Mouse (Mus musculus) C3H10T1/2 (cell line): ENCODE data around the gene Rwdd1. TPM values are rescaled to one million over a fixed set of nuclear protein-coding genes. Genes with fewer than 3 reads are reported as not detected.

Source experiments
- polyA plus RNA-seq, 2 experiments: library from polyadenylated mRNA; unstranded; fragments of >200 nt; fragmentation: generic; extraction: Trizol; gene quantifications; one replicate each; pipeline ENCODE4 v1.2.1; 2012; ENCODE audit warnings: missing spikeins in 2 of 2

The Rwdd1 gene
- polyA plus RNA-seq, result 100 to 1,000 TPM; 114 to 120 TPM

GRCm38 (mm10) chr10:34019302-34020075 is at the start of gene Rwdd1:
TSS of gene Rwdd1 (minus strand) at chr10:34019624.

GRCm38 (mm10) chr10:34044210-34044609 is 24.8 kb upstream of the Rwdd1 start, which contains the start of gene Calhm4:
TSS of gene Calhm4 (minus strand) at chr10:34044310.

GRCm38 (mm10) chr10:34037401-34037800 is 18.0 kb upstream of the Rwdd1 start, which contains the start of gene Trappc3l:
TSS of gene Trappc3l (plus strand) at chr10:34037597.

GRCm38 (mm10) chr10:33950803-33951583 is 68.4 kb downstream of the Rwdd1 start, which contains the start of gene Zup1:
TSS of gene Zup1 (minus strand) at chr10:33951269.

Other genes with a start within 250 kb of the Rwdd1 start
- gene Sult3a2, start 232.9 kb downstream of the Rwdd1 start, polyA plus RNA-seq, result not detected
- not detected for gene Sult3a1, start 161.9 kb downstream of the Rwdd1 start, polyA plus RNA-seq
- under 1 TPM in 1 of 2 experiments, not detected in 1; 0.01 TPM for gene Rsph4a, start 114.5 kb downstream of the Rwdd1 start, polyA plus RNA-seq
- gene Zup1, start 68.4 kb downstream of the Rwdd1 start, polyA plus RNA-seq, result 1 to 10 TPM in 1 of 2 experiments, under 1 TPM in 1; 0.13 to 2.7 TPM
- under 1 TPM in 1 of 2 experiments, not detected in 1; 0.20 TPM for gene Trappc3l, start 18.0 kb upstream of the Rwdd1 start, polyA plus RNA-seq
- under 1 TPM in 1 of 2 experiments, not detected in 1; 0.05 TPM for gene Calhm4, start 24.7 kb upstream of the Rwdd1 start, polyA plus RNA-seq
- gene Calhm5, start 76.9 kb upstream of the Rwdd1 start, polyA plus RNA-seq, result 1 to 10 TPM in 1 of 2 experiments, under 1 TPM in 1; 0.04 to 1.1 TPM
- under 1 TPM; 0.04 to 0.31 TPM for gene Calhm6, start 108.4 kb upstream of the Rwdd1 start, polyA plus RNA-seq
- gene Dse, start 188.1 kb upstream of the Rwdd1 start, polyA plus RNA-seq, result 10 to 100 TPM in 1 of 2 experiments, under 1 TPM in 1; 0.71 to 14.5 TPM